Mouse (Mus musculus) splenic B cell, adult 2 months (primary cell): ENCODE results near the gene S100a6.
A peak's percentile ranks its signal among the peaks of the same experiment; 100 is the strongest.

Experiments used
- DNase-seq: peaks from one replicate; pipeline ENCODE4 v3.0.0-alpha.2; 2011; ENCODE audit warnings: low read depth, low spot score
- H3K27me3 ChIP-seq: 2 replicates; pipeline ENCODE4 v1.6.1; 2012; ENCODE audit warnings: mild to moderate bottlenecking, low read length, moderate library complexity, mixed read lengths; ENCODE audit not compliant: control insufficient read depth, poor library complexity, insufficient read depth, severe bottlenecking
- H3K36me3 ChIP-seq: 2 replicates; pipeline ENCODE4 v1.6.1; 2012; ENCODE audit warnings: mild to moderate bottlenecking, low read length, moderate library complexity, mixed read lengths; ENCODE audit not compliant: control insufficient read depth, poor library complexity, insufficient read depth, severe bottlenecking

S100a6 gene

DNA sequence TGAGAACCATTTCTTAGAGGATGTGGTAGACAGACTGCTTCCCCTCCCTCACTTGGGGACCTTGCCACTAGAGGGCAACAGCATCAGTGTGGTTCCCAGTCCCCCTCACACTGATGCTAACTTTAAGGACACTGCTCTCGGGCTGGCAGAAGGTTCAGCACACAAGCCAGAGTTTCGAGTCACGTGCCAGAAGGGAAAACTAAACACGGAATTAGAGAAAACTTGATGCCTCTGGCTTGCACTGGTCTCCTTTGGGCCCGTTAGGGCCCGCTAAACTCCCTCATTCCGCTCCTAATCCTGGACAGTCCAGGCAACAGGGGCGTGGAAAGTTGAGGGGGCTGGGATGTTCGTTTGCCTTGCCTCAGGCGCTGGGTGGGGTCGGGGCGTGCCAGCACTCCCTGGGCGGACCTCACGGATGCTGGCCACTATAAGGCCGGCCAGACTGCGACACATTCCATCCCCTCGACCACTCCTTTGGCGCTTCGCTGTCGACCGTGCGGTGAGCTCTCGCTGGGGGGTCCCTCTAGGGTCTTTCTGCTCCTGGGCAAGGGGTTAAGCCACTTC is at the start of gene S100a6:
Gene S100a6 (plus strand): TSS at position 155 of the 564 bp plus-strand sequence.
- no peaks in the 10 kb centered on the region for H3K36me3 ChIP-seq
- peak; percentile 83 for DNase-seq
- no peaks in the 10 kb centered on the region for H3K27me3 ChIP-seq

DNA sequence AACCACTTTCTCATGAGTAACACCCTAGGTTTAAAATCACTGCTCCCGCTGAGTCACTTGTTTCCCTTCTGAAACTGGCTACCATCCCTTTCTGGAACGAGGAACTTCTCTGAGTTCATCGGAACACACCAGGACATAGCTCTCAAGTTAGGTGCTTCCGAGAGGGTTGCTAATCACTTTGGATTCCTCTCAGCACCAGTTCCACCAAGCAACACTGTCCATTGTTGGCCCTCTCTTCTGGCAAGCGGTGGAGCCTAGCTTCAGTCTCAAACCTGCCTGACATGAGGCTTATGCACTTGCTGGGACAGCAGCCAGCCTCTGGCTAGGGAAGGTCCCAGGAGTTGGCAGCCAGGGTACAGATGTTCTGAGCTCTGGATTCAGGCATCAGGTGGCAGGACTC is 38.0 kb upstream of the S100a6 start:
- DNase-seq: no peak
- Histone ChIP-seq H3K27me3 (no peaks in the 10 kb centered on the region), H3K36me3 (no peaks in the 10 kb centered on the region)

DNA sequence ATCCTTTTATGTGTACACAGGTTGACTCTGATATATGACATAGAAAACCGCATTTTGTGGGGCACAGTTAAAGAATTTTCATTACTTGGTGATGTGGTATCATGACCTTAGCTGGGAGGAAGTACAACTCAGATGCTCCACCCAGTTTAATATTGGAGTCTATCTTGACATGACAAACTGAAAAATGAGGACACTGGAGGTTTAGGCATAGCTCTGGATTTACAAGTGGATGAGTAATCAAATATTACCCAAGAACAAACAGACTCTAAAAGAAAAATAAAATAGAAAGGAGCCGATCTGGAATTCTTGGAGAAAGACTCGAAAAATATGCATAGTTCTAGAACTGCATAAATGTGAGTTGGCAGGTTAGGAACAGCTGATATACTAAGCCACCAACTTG is 37.4 kb upstream of the S100a6 start:
- DNase-seq: no peak
- H3K27me3 ChIP-seq: no peaks in the 10 kb centered on the region
- H3K36me3 ChIP-seq: no peaks in the 10 kb centered on the region

DNA sequence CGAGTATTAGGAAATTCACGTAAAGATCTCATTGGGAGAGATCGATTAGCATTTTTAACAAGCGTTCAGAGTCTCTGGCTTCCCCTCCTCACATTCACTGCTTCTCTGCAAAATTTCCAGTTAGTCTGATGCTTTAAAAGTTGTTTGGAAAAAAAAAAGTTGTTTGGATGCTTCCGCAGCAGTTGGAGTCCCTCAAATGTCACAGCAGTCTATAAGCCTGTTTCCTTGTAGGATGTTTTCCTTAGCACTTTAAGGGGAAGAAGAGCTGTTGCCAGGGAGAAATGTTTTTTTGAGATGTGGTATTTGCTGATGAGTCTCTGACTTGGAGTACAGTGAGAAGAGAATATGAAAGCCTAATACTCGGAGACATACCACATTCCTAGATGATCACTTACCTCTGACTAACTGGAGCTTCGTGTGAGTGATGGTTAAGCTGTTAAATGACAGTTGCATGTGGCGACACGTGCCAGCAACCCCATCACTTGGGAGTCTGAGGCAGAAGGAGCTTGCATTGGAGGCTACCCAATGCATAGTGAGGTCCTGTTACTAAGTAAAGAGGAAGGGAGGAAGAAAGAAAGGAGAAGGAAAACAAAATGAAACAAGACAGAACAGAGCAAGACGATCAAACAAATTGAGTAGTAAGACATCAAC is 36.2 kb upstream of the S100a6 start:
- no peak for DNase-seq
- Histone ChIP-seq H3K27me3 (no peaks in the 10 kb centered on the region), H3K36me3 (no peaks in the 10 kb centered on the region)

DNA sequence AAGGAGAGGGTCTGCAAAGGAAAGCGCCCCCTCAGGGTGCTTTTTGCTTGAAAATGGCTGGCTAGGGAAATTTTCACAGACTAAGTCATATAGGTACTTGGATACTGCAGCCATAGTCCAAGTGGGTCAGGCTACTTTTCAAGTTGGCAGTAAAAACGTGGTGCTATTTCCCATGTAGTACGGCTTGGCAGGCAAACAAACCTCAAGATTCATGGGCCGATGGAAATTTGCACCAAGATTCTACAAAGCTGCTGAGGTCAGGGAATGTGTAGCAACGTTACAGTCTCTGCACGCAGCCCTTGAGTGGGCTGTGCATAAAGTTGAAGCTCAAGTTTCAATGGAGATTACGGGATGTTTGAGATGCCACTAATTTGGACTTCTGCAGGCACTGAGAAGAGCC is 33.2 kb upstream of the S100a6 start:
- Histone ChIP-seq H3K36me3 (no peaks in the 10 kb centered on the region), H3K27me3 (no peaks in the 10 kb centered on the region)
- DNase-seq: no peak

DNA sequence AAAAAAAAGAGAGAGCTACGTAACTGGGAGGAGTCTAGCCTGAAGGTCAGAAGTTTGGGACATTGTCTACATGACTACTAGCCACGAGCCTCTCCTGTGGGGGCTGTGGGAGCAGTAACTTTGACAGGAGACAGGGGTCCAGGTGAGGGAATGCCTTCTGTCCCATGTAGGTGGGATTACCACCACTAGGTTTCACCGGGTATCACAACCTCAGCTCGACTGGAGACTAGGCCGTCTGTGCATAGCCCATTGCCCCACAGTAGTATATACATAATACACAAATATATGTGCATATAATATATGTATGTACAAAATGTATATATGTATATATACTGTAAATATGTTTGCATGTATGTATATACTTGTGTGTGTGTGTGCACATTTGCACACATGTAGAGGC is 31.5 kb upstream of the S100a6 start:
- DNase-seq: no peak
- no peaks in the 10 kb centered on the region for H3K27me3 ChIP-seq
- H3K36me3 ChIP-seq: no peaks in the 10 kb centered on the region

DNA sequence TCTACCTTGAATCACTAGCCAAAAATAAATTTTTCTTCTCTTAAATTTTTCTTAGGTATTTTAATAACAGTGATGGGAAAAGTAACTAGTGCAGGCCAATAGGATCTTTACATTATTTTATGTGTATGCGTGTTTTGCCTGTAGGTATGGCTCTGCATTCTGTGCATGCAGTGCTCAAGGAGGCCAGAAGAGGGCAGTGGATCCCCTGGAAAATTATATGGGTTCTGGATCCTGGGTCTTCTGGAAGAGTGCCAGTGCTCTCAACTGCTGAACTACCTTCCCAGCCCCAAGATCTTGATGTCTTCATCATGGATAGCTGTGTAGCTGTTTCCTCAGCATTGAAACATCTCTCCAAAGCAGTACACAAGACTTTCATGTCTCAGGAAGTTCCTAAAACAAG is 30.5 kb upstream of the S100a6 start:
- DNase-seq: peak; percentile 23
- Histone ChIP-seq H3K27me3 (no peaks in the 10 kb centered on the region), H3K36me3 (no peaks in the 10 kb centered on the region)

DNA sequence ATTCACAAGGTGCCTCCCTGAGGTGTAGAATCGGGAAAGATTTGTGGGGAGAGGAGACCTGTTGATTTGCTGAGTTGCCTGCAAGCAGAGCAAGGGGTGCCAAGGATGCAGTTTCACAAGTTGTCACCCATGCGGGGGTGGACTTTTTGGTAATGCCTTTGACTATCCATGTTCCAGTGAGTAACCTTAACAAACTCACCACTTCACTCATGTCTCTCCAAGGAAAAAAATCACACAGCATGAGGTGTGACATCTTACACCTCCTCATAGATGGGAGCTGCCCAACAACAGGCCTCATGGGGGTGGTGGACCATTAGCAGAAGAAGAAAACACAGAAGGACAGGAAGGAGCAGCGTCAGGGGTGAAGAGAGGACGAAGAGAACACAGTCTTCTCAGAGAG is 30.1 kb upstream of the S100a6 start:
- DNase-seq: no peak
- H3K27me3 ChIP-seq: no peaks in the 10 kb centered on the region
- H3K36me3 ChIP-seq: no peaks in the 10 kb centered on the region

DNA sequence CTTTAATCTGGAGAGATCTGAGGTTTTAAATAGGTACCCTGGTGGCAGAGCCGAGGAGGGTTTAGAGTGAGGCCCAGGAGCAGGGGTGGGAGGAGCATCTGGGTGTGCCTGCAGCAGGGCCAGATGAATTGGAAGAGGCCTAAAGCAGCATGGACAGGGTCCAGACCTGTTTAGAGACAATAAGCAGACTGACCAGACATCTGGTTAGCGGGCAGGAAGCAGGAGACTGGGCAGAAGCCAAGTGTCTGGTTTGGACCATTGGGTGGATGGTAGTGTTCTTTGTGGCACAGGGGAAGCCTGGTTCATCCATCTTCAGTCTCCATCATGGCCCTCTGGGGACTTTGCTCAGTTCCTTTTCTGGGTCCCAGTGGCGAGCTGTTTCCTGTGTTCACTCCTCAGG is 28.8 kb upstream of the S100a6 start:
- Histone ChIP-seq H3K27me3 (no peaks in the 10 kb centered on the region), H3K36me3 (no peaks in the 10 kb centered on the region)
- no peak for DNase-seq

DNA sequence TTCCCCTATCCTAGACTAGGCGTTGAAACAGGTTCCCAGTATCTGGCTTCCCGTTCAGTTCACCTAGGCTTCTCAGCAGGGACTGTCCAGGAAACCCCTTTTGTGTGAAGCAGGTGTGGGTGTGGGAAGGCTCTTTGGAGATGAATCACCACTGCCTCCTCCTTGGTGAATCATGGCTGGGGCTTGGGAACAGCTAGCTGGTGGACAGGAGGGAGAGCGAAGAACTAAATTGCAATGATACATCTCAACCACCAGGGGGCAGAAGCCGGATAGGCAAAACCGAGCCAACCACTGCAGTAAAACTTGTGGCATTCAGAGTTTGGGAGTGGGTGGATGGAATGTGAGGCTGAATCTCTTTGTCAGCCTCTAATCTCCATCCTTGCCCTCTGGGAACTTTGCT is 27.1 kb upstream of the S100a6 start:
- DNase-seq: peak; percentile 76
- Histone ChIP-seq H3K36me3 (no peaks in the 10 kb centered on the region), H3K27me3 (no peaks in the 10 kb centered on the region)

DNA sequence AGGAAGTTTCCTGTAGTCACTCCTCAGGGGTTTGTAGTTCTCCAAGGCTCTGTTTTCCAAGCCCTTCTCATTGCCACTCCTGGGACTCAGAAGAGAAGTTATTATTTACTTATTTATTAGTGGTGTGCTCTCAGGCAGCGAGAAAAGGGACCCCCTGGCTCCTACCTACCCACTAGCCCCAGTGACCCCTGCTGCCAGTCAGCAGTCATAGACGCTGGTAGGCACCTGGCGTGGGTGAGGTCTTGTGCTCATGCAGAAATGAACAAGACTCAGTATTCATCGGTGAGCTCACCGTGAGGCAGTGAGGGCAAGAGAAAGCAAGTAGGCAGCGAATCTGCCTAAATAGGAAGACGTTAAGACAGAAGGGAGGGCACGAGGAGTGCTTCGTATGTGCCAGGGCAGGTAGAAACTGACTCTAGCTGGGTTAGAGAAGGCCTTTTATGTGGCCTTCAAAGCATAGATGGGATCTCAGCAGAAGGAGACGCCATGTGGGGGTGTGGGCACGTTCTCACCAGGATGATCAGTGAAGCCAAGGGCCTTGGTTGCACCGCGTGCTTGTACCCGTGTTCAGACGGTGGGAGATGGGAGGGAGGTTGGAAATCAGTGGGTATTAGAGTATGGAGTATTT is 26.6 kb upstream of the S100a6 start:
- peak; percentile 29 for DNase-seq
- H3K27me3 ChIP-seq: no peaks in the 10 kb centered on the region
- H3K36me3 ChIP-seq: no peaks in the 10 kb centered on the region

DNA sequence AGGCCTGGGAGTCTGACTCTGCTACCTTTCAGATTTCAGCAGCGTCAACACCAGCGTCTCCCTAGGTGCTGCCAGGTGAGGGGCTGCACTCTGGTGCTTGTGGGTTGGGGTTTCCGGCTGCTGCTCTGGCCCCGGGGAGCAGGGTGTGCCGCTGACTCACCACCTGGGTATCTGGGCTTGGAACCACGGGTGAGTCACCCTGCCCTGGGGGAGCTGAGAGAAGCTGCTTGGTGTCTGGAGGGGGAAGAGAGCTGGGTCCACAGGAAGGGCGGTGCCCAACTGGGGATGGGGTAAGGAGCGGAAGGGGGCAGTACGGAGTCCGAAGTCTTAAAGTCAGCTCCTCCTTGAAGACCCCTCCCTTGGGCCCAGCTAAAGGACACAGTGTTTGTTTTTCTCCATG is 25.8 kb upstream of the S100a6 start:
- no peaks in the 10 kb centered on the region for H3K36me3 ChIP-seq
- peak; percentile 82 for DNase-seq
- H3K27me3 ChIP-seq: no peaks in the 10 kb centered on the region

DNA sequence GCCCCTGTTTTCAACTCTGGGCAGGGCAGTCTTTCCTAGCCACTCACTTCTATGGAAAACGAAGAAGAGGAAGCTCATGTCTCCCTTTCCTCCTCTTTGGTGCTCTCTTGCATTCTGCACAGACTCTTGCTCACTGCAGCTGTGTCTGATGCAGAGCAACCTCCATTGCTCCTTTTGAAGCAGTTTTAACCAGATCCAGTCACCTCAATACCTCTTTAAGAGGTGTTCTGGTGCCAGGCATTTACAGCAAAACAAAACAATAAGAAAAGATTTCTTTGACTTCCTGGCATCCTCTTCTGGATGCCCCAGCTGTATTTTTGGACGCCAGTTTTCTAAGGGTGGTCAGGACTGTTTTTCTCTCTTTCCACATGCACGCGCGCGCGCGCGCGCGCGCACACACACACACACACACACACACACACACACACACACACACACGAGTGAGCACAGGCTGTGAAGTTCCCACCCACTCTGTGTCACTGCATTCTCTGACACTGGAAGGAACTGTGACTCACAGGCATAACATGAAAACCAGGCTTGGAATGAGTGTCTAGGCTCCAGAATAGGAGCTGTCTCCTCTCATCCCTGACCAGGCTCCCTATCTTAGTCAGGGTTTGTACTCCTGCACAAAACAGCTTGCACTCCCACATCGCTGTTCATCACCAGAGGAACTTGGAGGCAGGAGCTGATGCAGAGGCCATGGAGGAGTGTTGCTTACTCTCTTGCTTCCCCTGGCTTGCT is 25.2 kb upstream of the S100a6 start:
- no peaks in the 10 kb centered on the region for H3K27me3 ChIP-seq
- peak; percentile 51 for DNase-seq

DNA sequence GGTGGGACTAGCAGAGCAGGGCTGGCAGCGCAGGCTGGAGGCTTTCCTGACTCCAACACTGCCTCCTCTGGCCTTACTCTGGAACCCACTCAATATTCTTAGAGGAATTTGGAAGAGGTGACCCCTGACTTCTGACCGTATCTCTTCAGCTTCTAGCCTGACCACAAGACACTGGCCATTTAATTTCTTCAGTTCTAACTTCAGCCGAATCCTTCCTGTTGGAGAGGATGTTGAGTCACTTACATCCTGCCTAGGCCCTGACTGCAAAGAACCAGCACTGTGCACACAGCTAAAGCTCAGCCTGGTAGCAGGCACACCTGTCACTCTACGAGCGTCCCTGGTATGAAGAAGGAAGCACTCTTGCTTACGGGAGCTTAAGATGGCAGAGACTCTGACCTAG is 23.3 kb upstream of the S100a6 start:
- no peak for DNase-seq
- Histone ChIP-seq H3K27me3 (no peaks in the 10 kb centered on the region), H3K36me3 (no peaks in the 10 kb centered on the region)

More for the DNA sequence above, 25.2 kb upstream of the S100a6 start:
- H3K36me3 ChIP-seq: no peaks in the 10 kb centered on the region

DNA sequence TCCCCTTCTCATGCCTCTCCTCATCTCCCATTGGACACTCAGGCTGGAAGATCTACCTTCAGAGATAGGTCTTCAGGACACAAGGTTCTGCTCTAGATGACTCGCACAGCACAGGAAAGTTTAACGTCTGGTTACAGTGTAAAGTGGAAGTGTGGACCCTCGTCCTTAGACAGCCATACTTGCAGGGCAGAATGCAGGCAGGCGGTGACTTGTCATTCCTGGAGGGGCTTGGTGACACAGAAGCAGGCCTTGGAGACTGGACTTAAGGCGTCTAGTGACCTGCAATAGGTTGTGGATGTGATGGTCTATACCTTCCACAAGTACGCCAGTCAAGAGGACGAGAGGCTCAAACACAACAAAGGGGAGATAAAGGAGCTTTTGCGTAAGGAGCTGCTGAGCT is 22.7 kb upstream of the S100a6 start, which contains the start of gene S100a2:
Gene S100a2 (plus strand): TSS at position 301 of the 400 bp plus-strand sequence.
- Histone ChIP-seq H3K27me3 (no peaks in the 10 kb centered on the region), H3K36me3 (no peaks in the 10 kb centered on the region)
- no peak for DNase-seq
